ENCODE assay signal across 13 mouse cellular contexts in genomic region chr9:116231351-116232311, GRCm38 (mm10). TPM values are rescaled to one million over a fixed set of nuclear protein-coding genes. Genes with fewer than 3 reads are reported as not detected.
A peak's percentile ranks its signal among the peaks of the same experiment; 100 is the strongest.
DNase-seq lines count a peak whose midpoint lies in the region; TF ChIP-seq lines count a peak whose summit lies in the region.
"Had no signal": no experiment of that assay in that cellular context is flagged by ENCODE, and none has a peak within 500 bp of the region (broad histone marks: within the 10 kb centered on the region; RNA-seq: fewer than 3 reads in every experiment).

No protein-coding gene starts in this region.

- H3K4me1 ChIP-seq in small intestine, adult 2 months (ENCODE audit: control insufficient read depth, insufficient read depth, insufficient read length, low read length): no peaks in the 10 kb centered on the region
- H3K4me1 ChIP-seq: liver, embryonic 13.5 days had no signal

- H3K4me3 ChIP-seq in small intestine, adult 2 months (ENCODE audit: low read depth, low read length): no peak overlapping the region
- H3K4me3 ChIP-seq: embryonic facial prominence, embryonic 12.5 days; liver, embryonic 13.5 days had no signal

- 0 out of 2 replicates have a peak overlapping the region, but pooled peaks have one; percentile 16 for H3K27ac ChIP-seq in small intestine, adult 2 months (ENCODE audit: insufficient read depth, low read depth, low read length)
- H3K27ac ChIP-seq: embryonic facial prominence, embryonic 12.5 days; liver, embryonic 13.5 days had no signal

- H3K27me3 ChIP-seq in small intestine, adult 2 months (ENCODE audit: control insufficient read depth, insufficient read depth, low read length): no peaks in the 10 kb centered on the region
- H3K27me3 ChIP-seq: embryonic facial prominence, embryonic 12.5 days; liver, embryonic 13.5 days had no signal

- no peak for TF ChIP-seq CTCF in small intestine, adult 2 months (IDR thresholded peaks at IDR 0.05; ENCODE audit: extremely low read depth, insufficient read length, insufficient replicate concordance, low read depth, low read length)

- H3K36me3 ChIP-seq in small intestine, adult 2 months (ENCODE audit: control insufficient read depth, insufficient read depth, low read length): no peaks in the 10 kb centered on the region
- H3K36me3 ChIP-seq: embryonic facial prominence, embryonic 12.5 days; liver, embryonic 13.5 days had no signal

- DNase-seq in left cerebral cortex, postnatal 4 days: peak; percentile 24
- no peak for DNase-seq in left cerebral cortex, postnatal 25 days (ENCODE audit: low spot score in 2 of 2)
- peak; percentile 71 for DNase-seq in fibroblast of lung, adult 2 months (ENCODE audit: low read depth)
- DNase-seq in heart, postnatal 25 days (ENCODE audit: low spot score): peak; percentile 25
- DNase-seq in cerebellum, postnatal 36 days: no peak
- DNase-seq in thymus, postnatal 4 days: no peak
- DNase-seq: kidney, postnatal 36 days; liver, embryonic 13.5 days; right cerebral cortex, postnatal 25 days; thymus, postnatal 36 days had no signal

- 39% methylated on average over 16 of the region's 16 CpGs for WGBS in small intestine, adult 2 months

- no peak for TF ChIP-seq POLR2A in small intestine, adult 2 months (IDR thresholded peaks at IDR 0.05; ENCODE audit: low read depth, low read length)

- intact Hi-C loops in left cerebral cortex, postnatal 4 days (cut with DNase I): no loop called here
- intact Hi-C loops in left cerebral cortex, postnatal 25 days (cut with DNase I): no loop called here
- intact Hi-C loops in heart, postnatal 25 days (cut with DNase I): no loop called here

RNA-seq across cellular contexts. Expression of gene Tgfbr2, which starts 56.5 kb away (rescaled TPM):
- total RNA-seq in left cerebral cortex, postnatal 4 days (2021): 10 to 100 TPM; 11.5 to 12.0 TPM
- total RNA-seq in left cerebral cortex, postnatal 25 days (2021): 10 to 100 TPM; 13.1 to 13.8 TPM
- 10 to 100 TPM; 35.7 to 37.0 TPM for total RNA-seq in heart, postnatal 25 days (2021)
- polyA plus RNA-seq in small intestine, adult 2 months (2012; rRNA removed): 19.6 and 27.2 TPM in 2 replicates
- total RNA-seq: MEL had no signal

Comparison
In these comparisons a context has a peak if more than half of its experiments do, and no peak if none do; other contexts are left out.
1. DNase-seq: peak in left cerebral cortex, postnatal 4 days (single experiment), fibroblast of lung, adult 2 months (single experiment) and heart, postnatal 25 days (single experiment); none in left cerebral cortex, postnatal 25 days (0 of 2), cerebellum, postnatal 36 days (0 of 2) and thymus, postnatal 4 days (single experiment).